Mouse (Mus musculus): ENCODE data around the gene Gm17078.
"Not testable (repeated sequence)": the region's sequence is repeated elsewhere in the genome, so short reads cannot be mapped to it uniquely, and the experiment has no call there.

Gene Gm17078

DNA sequence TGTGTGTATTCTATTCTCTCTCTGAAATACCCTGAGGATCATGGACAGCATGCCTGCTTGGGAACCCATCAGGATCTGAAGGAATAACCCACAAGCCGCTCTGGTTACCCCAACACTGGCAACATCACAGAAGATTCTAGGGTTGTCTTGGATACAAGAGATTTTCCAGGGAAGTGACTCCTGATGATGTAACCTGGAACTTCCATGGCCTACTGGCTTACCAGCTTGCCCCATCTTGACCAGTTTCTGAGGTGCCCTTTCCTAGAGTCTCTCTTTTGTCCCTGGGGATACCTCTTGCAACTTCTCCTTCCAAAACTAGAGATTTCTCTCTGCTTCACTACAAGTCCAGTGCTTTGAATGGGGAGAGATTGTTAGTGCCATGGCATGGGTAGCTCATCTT lies at the start of gene Gm17078:
Gm17078 (minus strand) TSS at position 101 of the 400 bp plus-strand sequence.
- DNase-seq (ENCODE audit: extremely low spot score, low spot score), result no peak

DNA sequence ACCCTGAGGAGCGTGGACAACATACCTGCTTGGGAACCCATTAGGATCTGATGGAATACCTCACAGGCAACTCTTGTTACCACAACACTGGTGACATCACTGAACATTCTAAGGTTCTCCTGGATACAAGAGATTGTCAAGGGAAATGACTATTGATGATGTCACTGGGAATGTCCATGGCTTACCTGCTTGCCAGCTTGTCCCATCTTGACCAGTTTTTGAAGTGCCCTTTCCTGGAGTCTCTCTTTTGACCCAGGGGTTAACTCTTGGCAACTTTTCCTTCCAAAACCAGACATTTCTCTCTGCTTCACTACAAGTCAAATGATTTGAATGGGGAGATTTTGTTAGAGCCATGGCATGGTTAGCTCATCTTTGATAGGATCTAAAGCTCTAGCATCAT lies 24.5 kb upstream of the Gm17078 start, which contains the start of gene Gm4181:
Gm4181 (minus strand) TSS at position 101 of the 400 bp plus-strand sequence.
- not testable (repeated sequence) for DNase-seq (ENCODE audit: extremely low spot score, low spot score)

DNA sequence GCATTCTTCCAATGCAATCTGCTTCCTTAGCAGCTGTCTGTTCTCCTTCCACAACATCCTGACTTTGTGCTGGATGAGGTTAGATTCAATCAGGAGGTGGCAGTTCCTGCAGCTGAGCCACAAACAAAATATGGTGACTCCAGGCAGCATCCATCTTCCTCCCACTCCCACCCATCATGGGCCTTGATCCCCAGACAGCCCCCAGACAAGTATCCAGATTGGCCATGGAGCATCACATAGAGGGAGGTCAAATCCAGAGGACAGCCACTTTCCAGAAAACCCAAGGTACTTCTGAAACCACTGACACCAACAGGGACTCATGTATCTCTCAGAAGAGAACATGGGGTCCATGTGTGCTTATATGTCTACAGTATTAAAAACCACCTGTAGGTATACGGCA lies 21.3 kb upstream of the Gm17078 start:
- not testable (repeated sequence) for DNase-seq (ENCODE audit: extremely low spot score, low spot score)

DNA sequence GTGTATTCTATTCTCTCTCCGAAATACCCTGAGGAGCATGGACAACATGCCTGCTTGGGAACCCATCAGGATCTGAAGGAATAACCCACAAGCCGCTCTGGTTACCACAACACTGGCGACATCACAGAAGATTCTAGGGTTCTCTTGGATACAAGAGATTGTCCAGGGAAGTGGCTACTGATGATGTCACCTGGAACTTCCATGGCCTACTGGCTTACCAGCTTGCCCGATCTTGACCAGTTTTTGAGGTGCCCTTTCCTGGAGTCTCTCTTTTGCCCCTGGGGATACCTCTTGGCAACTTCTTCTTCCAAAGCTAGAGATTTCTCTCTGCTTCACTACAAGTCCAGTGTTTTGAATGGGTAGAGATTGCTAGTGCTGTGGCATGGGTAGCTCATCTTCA lies 19.1 kb downstream of the Gm17078 start, which contains the start of gene Gm17174:
Gm17174 (minus strand) TSS at position 101 of the 400 bp plus-strand sequence.
- DNase-seq (ENCODE audit: extremely low spot score, low spot score), result not testable (repeated sequence)

DNA sequence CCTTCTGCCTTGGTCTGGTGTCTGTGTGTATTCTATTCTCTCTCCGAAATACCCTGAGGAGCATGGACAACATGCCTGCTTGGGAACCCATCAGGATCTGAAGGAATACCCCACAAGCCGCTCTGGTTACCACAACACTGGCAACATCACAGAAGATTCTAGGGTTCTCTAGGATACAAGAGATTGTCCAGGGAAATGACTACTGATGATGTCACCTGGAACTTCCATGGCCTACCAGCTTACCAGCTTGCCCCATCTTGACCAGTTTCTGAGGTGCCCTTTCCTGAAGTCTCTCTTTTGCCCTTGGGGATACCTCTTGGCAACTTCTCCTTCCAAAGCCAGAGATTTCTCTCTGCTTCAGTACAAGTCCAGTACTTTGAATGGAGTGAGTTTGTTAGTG lies 37.1 kb downstream of the Gm17078 start, which contains the start of gene Gm17175:
Gm17175 (minus strand) TSS at position 101 of the 400 bp plus-strand sequence.
- DNase-seq (ENCODE audit: extremely low spot score, low spot score), result not testable (repeated sequence)

Data from neural tube, embryonic 10.5 days (tissue).